32 mouse cellular contexts compared by ENCODE assay signal in the genomic region with DNA sequence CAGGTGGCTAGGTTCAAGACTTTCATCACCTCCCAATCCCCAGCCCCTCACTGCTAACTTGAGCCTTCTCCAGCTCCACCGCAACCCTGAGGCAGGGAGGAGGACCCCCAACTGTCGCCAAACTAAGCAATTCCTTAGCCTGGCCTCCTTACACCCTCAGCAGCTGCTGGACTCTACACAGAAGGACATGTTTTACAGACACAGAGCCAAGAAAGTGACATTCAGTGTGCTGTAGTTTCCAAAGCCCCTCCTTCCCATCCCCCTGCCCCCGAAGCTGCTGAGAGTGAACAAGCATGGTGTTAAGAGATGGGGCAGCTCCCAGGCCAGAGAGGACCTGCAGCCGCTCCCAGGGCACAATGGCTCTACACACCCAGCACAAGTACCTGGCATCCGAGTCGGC. TPM values are rescaled to one million over a fixed set of nuclear protein-coding genes. Genes with fewer than 3 reads are reported as not detected.
DNase-seq lines count a peak whose midpoint lies in the region; ATAC-seq and TF ChIP-seq lines count a peak whose summit lies in the region.
"Had no signal": no experiment of that assay in that cellular context is flagged by ENCODE, and none has a peak within 500 bp of the region (broad histone marks: within the 10 kb centered on the region; RNA-seq: fewer than 3 reads in every experiment).

No protein-coding gene starts in this region.

- TF ChIP-seq POLR2A in brain, embryonic 14.5 days (IDR thresholded peaks at IDR 0.05; ENCODE audit: borderline replicate concordance, extremely low read depth, insufficient read depth, insufficient read length, poor library complexity, severe bottlenecking) = no peak

- no peaks in the 10 kb centered on the region for H3K36me3 ChIP-seq in forebrain, embryonic 10.5 days (replicated peaks)
- H3K36me3 ChIP-seq in forebrain, embryonic 11.5 days (ENCODE audit: control insufficient read depth, insufficient read depth, low read length) = no peaks in the 10 kb centered on the region
- H3K36me3 ChIP-seq in kidney, embryonic 16.5 days (ENCODE audit: insufficient read depth, low read length) = no peaks in the 10 kb centered on the region
- 0 out of 2 replicates have a peak, but pooled peaks cover 3% of the 10 kb centered on the region for H3K36me3 ChIP-seq in forebrain, postnatal 0 days (ENCODE audit: insufficient read depth)
- H3K36me3 ChIP-seq: G1E; heart, embryonic 10.5 days; hindbrain, embryonic 15.5 days; liver, embryonic 12.5 days; midbrain, embryonic 10.5 days; neural tube, embryonic 13.5 days had no signal

- H3K4me2 ChIP-seq in forebrain, embryonic 11.5 days (ENCODE audit: low read depth, low read length, severe bottlenecking) = no peak overlapping the region
- no peak overlapping the region for H3K4me2 ChIP-seq in kidney, embryonic 16.5 days (replicated peaks; ENCODE audit: low read depth, low read length)
- H3K4me2 ChIP-seq in forebrain, postnatal 0 days (ENCODE audit: low read depth) = no peak overlapping the region
- H3K4me2 ChIP-seq: hindbrain, embryonic 15.5 days; liver, embryonic 12.5 days; neural tube, embryonic 13.5 days had no signal

- peaks cover 12% of the 10 kb centered on the region for H3K4me1 ChIP-seq in forebrain, embryonic 10.5 days
- no peaks in the 10 kb centered on the region; the same call in 1 of the 2 replicates for H3K4me1 ChIP-seq in forebrain, embryonic 11.5 days (replicated peaks; ENCODE audit: control insufficient read depth, insufficient read depth, low read length)
- peaks cover 17% of the 10 kb centered on the region for H3K4me1 ChIP-seq in kidney, embryonic 16.5 days (ENCODE audit: insufficient read depth, low read length)
- H3K4me1 ChIP-seq in forebrain, postnatal 0 days (ENCODE audit: insufficient read depth) = no peaks in the 10 kb centered on the region

- ATAC-seq in forebrain, embryonic 11.5 days (replicated peaks; ENCODE audit: low FRiP score) = no peak
- ATAC-seq in kidney, embryonic 16.5 days (ENCODE audit: low FRiP score, low TSS enrichment) = peak; percentile 46
- ATAC-seq in forebrain, postnatal 0 days = peak; percentile 62; the same call in 1 of the 2 replicates
- ATAC-seq in inflammation-experienced regulatory T-cells, adult 6 months = no peak
- ATAC-seq: intestine, embryonic 16.5 days; liver, embryonic 12.5 days; liver, postnatal 0 days; midbrain, embryonic 16.5 days; Patski had no signal

- no peak overlapping the region for H3K4me3 ChIP-seq in forebrain, embryonic 10.5 days
- H3K4me3 ChIP-seq in forebrain, embryonic 11.5 days (ENCODE audit: low read depth, low read length) = no peak overlapping the region
- no peak overlapping the region for H3K4me3 ChIP-seq in kidney, embryonic 16.5 days (ENCODE audit: low read length)
- no peak overlapping the region for H3K4me3 ChIP-seq in forebrain, postnatal 0 days (ENCODE audit: low read depth, low read length)
- H3K4me3 ChIP-seq: erythroblast, embryonic 14.5 days; heart, embryonic 10.5 days; hindbrain, embryonic 15.5 days; layer of hippocampus, adult 2 months; liver, embryonic 12.5 days; midbrain, embryonic 10.5 days; myocyte; neural tube, embryonic 13.5 days had no signal

- H3K27me3 ChIP-seq in forebrain, embryonic 10.5 days (ENCODE audit: poor library complexity, severe bottlenecking) = no peaks in the 10 kb centered on the region
- H3K27me3 ChIP-seq in forebrain, embryonic 11.5 days (ENCODE audit: control insufficient read depth, insufficient read depth, low read length) = no peaks in the 10 kb centered on the region
- no peaks in the 10 kb centered on the region for H3K27me3 ChIP-seq in kidney, embryonic 16.5 days (ENCODE audit: insufficient read depth, low read length)
- H3K27me3 ChIP-seq in forebrain, postnatal 0 days (ENCODE audit: insufficient read depth, low read length) = no peaks in the 10 kb centered on the region
- H3K27me3 ChIP-seq: hindbrain, embryonic 15.5 days; liver, embryonic 12.5 days; Patski had no signal

- 83% methylated on average over 6 of the region's 6 CpGs for WGBS in forebrain, embryonic 10.5 days
- 84% methylated on average over 6 of the region's 6 CpGs for WGBS in forebrain, embryonic 11.5 days
- 66% methylated on average over 6 of the region's 6 CpGs for WGBS in kidney, embryonic 16.5 days
- WGBS in forebrain, postnatal 0 days = 46% methylated on average over 6 of the region's 6 CpGs

- H3K9me3 ChIP-seq in forebrain, embryonic 10.5 days = peaks cover 4% of the 10 kb centered on the region; the same call in 1 of the 2 replicates
- no peaks in the 10 kb centered on the region for H3K9me3 ChIP-seq in forebrain, embryonic 11.5 days (ENCODE audit: control insufficient read depth, low read length)
- no peaks in the 10 kb centered on the region for H3K9me3 ChIP-seq in kidney, embryonic 16.5 days (ENCODE audit: low read length)
- H3K9me3 ChIP-seq in forebrain, postnatal 0 days (ENCODE audit: low read length) = no peaks in the 10 kb centered on the region
- H3K9me3 ChIP-seq: G1E; heart, embryonic 10.5 days; liver, embryonic 12.5 days; midbrain, embryonic 10.5 days had no signal

- H3K9ac ChIP-seq in forebrain, embryonic 11.5 days (ENCODE audit: low read length) = no peak overlapping the region
- H3K9ac ChIP-seq in kidney, embryonic 16.5 days (replicated peaks; ENCODE audit: low read length) = no peak overlapping the region
- H3K9ac ChIP-seq in forebrain, postnatal 0 days = no peak overlapping the region
- H3K9ac ChIP-seq: hindbrain, embryonic 15.5 days; liver, embryonic 12.5 days; liver, postnatal 0 days; neural tube, embryonic 13.5 days had no signal

- 0 out of 2 replicates have a peak overlapping the region, but pooled peaks have one; percentile 25 for H3K27ac ChIP-seq in forebrain, embryonic 10.5 days
- no peak overlapping the region for H3K27ac ChIP-seq in forebrain, embryonic 11.5 days (ENCODE audit: low read depth, low read length)
- no peak overlapping the region for H3K27ac ChIP-seq in kidney, embryonic 16.5 days (ENCODE audit: low read length)
- no peak overlapping the region for H3K27ac ChIP-seq in forebrain, postnatal 0 days (ENCODE audit: low read depth, low read length)
- H3K27ac ChIP-seq: hindbrain, embryonic 15.5 days; layer of hippocampus, adult 2 months; liver, embryonic 12.5 days; midbrain, embryonic 10.5 days; neural tube, embryonic 13.5 days had no signal

- DNase-seq in forebrain, embryonic 10.5 days (ENCODE audit: extremely low spot score, low spot score) = no peak
- no peak for DNase-seq in forebrain, embryonic 11.5 days (ENCODE audit: low spot score)
- no peak for DNase-seq in kidney, adult 18-20 months
- peak; percentile 68 for DNase-seq in brain, embryonic 14.5 days (ENCODE audit: low read depth)
- DNase-seq in forebrain, postnatal 0 days = peak; percentile 35
- DNase-seq: adrenal gland, postnatal 10 days; cerebellum, adult 11 months; cerebellum, adult 9-11 months; gastrocnemius, postnatal 25 days; heart, adult 11 months; heart, postnatal 4 days; kidney, adult 9 months; kidney, postnatal 36 days; liver, postnatal 0 days; lung, postnatal 10 days; thymus, postnatal 4 days had no signal

- TF ChIP-seq CTCF in brain, embryonic 14.5 days (IDR thresholded peaks at IDR 0.05; ENCODE audit: borderline replicate concordance, extremely low read depth, insufficient read depth, insufficient read length) = no peak
- no peak for TF ChIP-seq CTCF in forebrain, postnatal 0 days (IDR thresholded peaks at IDR 0.05; ENCODE audit: low read depth)

RNA-seq across cellular contexts. Expression of a gene that starts 23.9 kb away (rescaled TPM):
- polyA plus RNA-seq in forebrain, embryonic 10.5 days (2016; fragmentation: Nextera tagmentation; extraction: Ambion mirVana) = 0.12 and 0.54 TPM in 2 replicates
- polyA plus RNA-seq in forebrain, embryonic 11.5 days (2014; fragmentation: Nextera tagmentation; extraction: Ambion mirVana) = 0.20 and 0.48 TPM in 2 replicates
- 0.14 and 0.28 TPM in 2 replicates for polyA plus RNA-seq in kidney, embryonic 16.5 days (2015; fragmentation: Nextera tagmentation; extraction: Ambion mirVana)
- polyA plus RNA-seq in brain, embryonic 14.5 days (2012; rRNA removed) = 15.0 and 22.7 TPM in 2 replicates
- 13.1 TPM in 2 replicates for total RNA-seq in forebrain, postnatal 0 days (2014; rRNA removed)
- polyA plus RNA-seq in forebrain, postnatal 0 days (2015; fragmentation: Nextera tagmentation; extraction: Ambion mirVana) = 2.6 TPM in 2 replicates
- polyA plus RNA-seq in inflammation-experienced regulatory T-cells, adult 6 months (2017; shearing (Covaris generic)) = not detected
- total RNA-seq: common myeloid progenitor, adult 5-6 weeks; G1E; megakaryocyte progenitor cell, adult 5-6 weeks had no signal
- polyA plus RNA-seq: G1E; liver, embryonic 12.5 days; liver, postnatal 0 days had no signal

RNA-seq across cellular contexts. Expression of a gene that starts 55.4 kb away (rescaled TPM):
- polyA plus RNA-seq in forebrain, embryonic 10.5 days (2016; fragmentation: Nextera tagmentation; extraction: Ambion mirVana) = 1.5 TPM in 2 replicates
- 0.55 and 0.79 TPM in 2 replicates for polyA plus RNA-seq in forebrain, embryonic 11.5 days (2014; fragmentation: Nextera tagmentation; extraction: Ambion mirVana)
- 2.6 and 3.5 TPM in 2 replicates for polyA plus RNA-seq in kidney, embryonic 16.5 days (2015; fragmentation: Nextera tagmentation; extraction: Ambion mirVana)
- 12.3 and 15.0 TPM in 2 replicates for polyA plus RNA-seq in brain, embryonic 14.5 days (2012; rRNA removed)
- total RNA-seq in forebrain, postnatal 0 days (2014; rRNA removed) = 11.5 and 18.9 TPM in 2 replicates
- polyA plus RNA-seq in forebrain, postnatal 0 days (2015; fragmentation: Nextera tagmentation; extraction: Ambion mirVana) = 6.7 and 7.0 TPM in 2 replicates
- not detected for polyA plus RNA-seq in inflammation-experienced regulatory T-cells, adult 6 months (2017; shearing (Covaris generic))
- total RNA-seq: common myeloid progenitor, adult 5-6 weeks; megakaryocyte progenitor cell, adult 5-6 weeks had no signal
- polyA plus RNA-seq: erythroblast, embryonic 14.5 days; G1E; Patski had no signal

Comparison
In these comparisons a context has a peak if more than half of its experiments do, and no peak if none do; other contexts are left out.
1. DNase-seq: peak in brain, embryonic 14.5 days (single experiment) and forebrain, postnatal 0 days (single experiment); none in forebrain, embryonic 10.5 days (single experiment), forebrain, embryonic 11.5 days (single experiment) and kidney, adult 18-20 months (single experiment).
2. ATAC-seq: peak in kidney, embryonic 16.5 days (single experiment) and forebrain, postnatal 0 days (single experiment); none in forebrain, embryonic 11.5 days (single experiment) and inflammation-experienced regulatory T-cells, adult 6 months (single experiment).